Mouse (Mus musculus): ENCODE measurements at regions not wholly inside any gene's neighbourhood (a gene's known extent, or its start where the extent isn't known, plus 50 kb on each side); places are given as distances from the start of the nearest gene placed in this dataset.

GRCm38 (mm10) chr11:90088473-90088872, 58.3 kb downstream of the Tmem100 start:
- WGBS = 77% methylated on average over 4 of the region's 4 CpGs
- Histone ChIP-seq H3K27me3 (no peaks in the 10 kb centered on the region), H3K9me3 (no peaks in the 10 kb centered on the region)

GRCm38 (mm10) chr11:90094052-90094451, 63.9 kb downstream of the Tmem100 start:
- H3K9ac ChIP-seq (replicated peaks) = no peak overlapping the region
- H3K4me1 ChIP-seq (replicated peaks) = peaks cover under 1% of the 10 kb centered on the region
- no peak for ATAC-seq (ENCODE audit: insufficient number of reproducible peaks, insufficient read depth, low FRiP score, low TSS enrichment, low read depth)
- no peaks in the 10 kb centered on the region for H3K9me3 ChIP-seq
- H3K4me3 ChIP-seq (replicated peaks) = no peak overlapping the region
- H3K27ac ChIP-seq = no peak overlapping the region
- no peaks in the 10 kb centered on the region for H3K36me3 ChIP-seq
- no peaks in the 10 kb centered on the region for H3K27me3 ChIP-seq
- WGBS = 88% methylated on average over 7 of the region's 7 CpGs
- H3K4me2 ChIP-seq = no peak overlapping the region

More at GRCm38 (mm10) chr11:90088473-90088872, 58.3 kb downstream of the Tmem100 start:
- Histone ChIP-seq H3K27ac (no peak overlapping the region), H3K4me2 (no peak overlapping the region), H3K4me1 (replicated peaks) (no peaks in the 10 kb centered on the region), H3K4me3 (replicated peaks) (no peak overlapping the region), H3K36me3 (no peaks in the 10 kb centered on the region), H3K9ac (replicated peaks) (no peak overlapping the region)
- ATAC-seq (ENCODE audit: insufficient number of reproducible peaks, insufficient read depth, low FRiP score, low TSS enrichment, low read depth) = no peak

GRCm38 (mm10) chr11:90094700-90095355, 64.7 kb downstream of the Tmem100 start:
- H3K4me1 ChIP-seq (replicated peaks) = peaks cover 9% of the 10 kb centered on the region

GRCm38 (mm10) chr11:90098471-90098870, 68.3 kb downstream of the Tmem100 start:
- H3K4me1 ChIP-seq (replicated peaks) = peaks cover 13% of the 10 kb centered on the region
- no peak overlapping the region for H3K4me3 ChIP-seq (replicated peaks)
- no peaks in the 10 kb centered on the region for H3K36me3 ChIP-seq
- H3K27ac ChIP-seq = no peak overlapping the region
- no peaks in the 10 kb centered on the region for H3K27me3 ChIP-seq
- 60% methylated on average over 7 of the region's 7 CpGs for whole genome bisulfite sequencing
- no peak for ATAC-seq (ENCODE audit: insufficient number of reproducible peaks, insufficient read depth, low FRiP score, low TSS enrichment, low read depth)
- H3K9ac ChIP-seq (replicated peaks) = no peak overlapping the region
- H3K4me2 ChIP-seq = no peak overlapping the region
- no peaks in the 10 kb centered on the region for H3K9me3 ChIP-seq

More at GRCm38 (mm10) chr11:90094700-90095355, 64.7 kb downstream of the Tmem100 start:
- H3K27me3 ChIP-seq = no peaks in the 10 kb centered on the region
- no peaks in the 10 kb centered on the region for H3K9me3 ChIP-seq
- no peak overlapping the region for H3K4me2 ChIP-seq
- ATAC-seq (ENCODE audit: insufficient number of reproducible peaks, insufficient read depth, low FRiP score, low TSS enrichment, low read depth) = no peak
- H3K36me3 ChIP-seq = no peaks in the 10 kb centered on the region
- no peak overlapping the region for H3K4me3 ChIP-seq (replicated peaks)
- no peak overlapping the region for H3K9ac ChIP-seq (replicated peaks)
- H3K27ac ChIP-seq = no peak overlapping the region
- 72% methylated on average over 7 of the region's 7 CpGs for WGBS

- 33% methylated on average over 1 of the region's 1 CpGs for WGBS
Observed at GRCm38 (mm10) chr11:90099178-90099577, 69.0 kb downstream of the Tmem100 start.

GRCm38 (mm10) chr11:90100161-90100560, 70.0 kb downstream of the Tmem100 start:
- no peak for ATAC-seq (ENCODE audit: insufficient number of reproducible peaks, insufficient read depth, low FRiP score, low TSS enrichment, low read depth)
- no peaks in the 10 kb centered on the region for H3K27me3 ChIP-seq
- peaks cover 13% of the 10 kb centered on the region for H3K4me1 ChIP-seq (replicated peaks)
- 74% methylated on average over 2 of the region's 2 CpGs for WGBS
- H3K36me3 ChIP-seq = no peaks in the 10 kb centered on the region
- H3K4me2 ChIP-seq = no peak overlapping the region
- H3K27ac ChIP-seq = no peak overlapping the region
- H3K4me3 ChIP-seq (replicated peaks) = no peak overlapping the region
- H3K9me3 ChIP-seq = no peaks in the 10 kb centered on the region
- no peak overlapping the region for H3K9ac ChIP-seq (replicated peaks)

More at GRCm38 (mm10) chr11:90099178-90099577, 69.0 kb downstream of the Tmem100 start:
- peaks cover 13% of the 10 kb centered on the region for H3K4me1 ChIP-seq (replicated peaks)
- no peak overlapping the region for H3K4me2 ChIP-seq
- no peaks in the 10 kb centered on the region for H3K9me3 ChIP-seq
- no peak for ATAC-seq (ENCODE audit: insufficient number of reproducible peaks, insufficient read depth, low FRiP score, low TSS enrichment, low read depth)
- no peaks in the 10 kb centered on the region for H3K36me3 ChIP-seq
- no peak overlapping the region for H3K4me3 ChIP-seq (replicated peaks)
- no peaks in the 10 kb centered on the region for H3K27me3 ChIP-seq
- H3K9ac ChIP-seq (replicated peaks) = no peak overlapping the region
- H3K27ac ChIP-seq = no peak overlapping the region

GRCm38 (mm10) chr11:90101284-90101683, 71.1 kb downstream of the Tmem100 start:
- Histone ChIP-seq H3K27ac (no peak overlapping the region), H3K27me3 (no peaks in the 10 kb centered on the region), H3K9me3 (no peaks in the 10 kb centered on the region), H3K9ac (replicated peaks) (no peak overlapping the region), H3K4me2 (no peak overlapping the region), H3K4me3 (replicated peaks) (no peak overlapping the region), H3K36me3 (no peaks in the 10 kb centered on the region), H3K4me1 (replicated peaks) (peaks cover 20% of the 10 kb centered on the region)
- no peak for ATAC-seq (ENCODE audit: insufficient number of reproducible peaks, insufficient read depth, low FRiP score, low TSS enrichment, low read depth)
- WGBS = 55% methylated on average over 8 of the region's 8 CpGs

GRCm38 (mm10) chr11:90106063-90106798, 76.1 kb downstream of the Tmem100 start:
- WGBS = 24% methylated on average over 12 of the region's 12 CpGs
- ATAC-seq (ENCODE audit: insufficient number of reproducible peaks, insufficient read depth, low FRiP score, low TSS enrichment, low read depth) = no peak

GRCm38 (mm10) chr11:90109681-90110111, 77.8 kb upstream of the Gm45716 start:
- peaks cover 11% of the 10 kb centered on the region for H3K4me1 ChIP-seq (replicated peaks)
- H3K4me2 ChIP-seq = no peak overlapping the region
- H3K9ac ChIP-seq (replicated peaks) = no peak overlapping the region
- H3K36me3 ChIP-seq = no peaks in the 10 kb centered on the region
- no peaks in the 10 kb centered on the region for H3K27me3 ChIP-seq
- WGBS = 36% methylated on average over 2 of the region's 2 CpGs
- no peak overlapping the region for H3K27ac ChIP-seq
- no peak for ATAC-seq (ENCODE audit: insufficient number of reproducible peaks, insufficient read depth, low FRiP score, low TSS enrichment, low read depth)
- no peaks in the 10 kb centered on the region for H3K9me3 ChIP-seq
- H3K4me3 ChIP-seq (replicated peaks) = no peak overlapping the region

More at GRCm38 (mm10) chr11:90106063-90106798, 76.1 kb downstream of the Tmem100 start:
- Histone ChIP-seq H3K4me3 (replicated peaks) (no peak overlapping the region), H3K27me3 (no peaks in the 10 kb centered on the region), H3K36me3 (no peaks in the 10 kb centered on the region), H3K27ac (no peak overlapping the region), H3K4me1 (replicated peaks) (peaks cover 12% of the 10 kb centered on the region), H3K4me2 (no peak overlapping the region), H3K9me3 (no peaks in the 10 kb centered on the region), H3K9ac (replicated peaks) (no peak overlapping the region)

- Histone ChIP-seq H3K4me2 (no peak overlapping the region), H3K9ac (replicated peaks) (no peak overlapping the region), H3K27me3 (no peaks in the 10 kb centered on the region), H3K4me1 (replicated peaks) (peaks cover 11% of the 10 kb centered on the region), H3K4me3 (replicated peaks) (no peak overlapping the region), H3K27ac (no peak overlapping the region), H3K36me3 (no peaks in the 10 kb centered on the region), H3K9me3 (no peaks in the 10 kb centered on the region)
- 78% methylated on average over 3 of the region's 3 CpGs for WGBS
- no peak for ATAC-seq (ENCODE audit: insufficient number of reproducible peaks, insufficient read depth, low FRiP score, low TSS enrichment, low read depth)
Observed at GRCm38 (mm10) chr11:90110170-90110569, 77.3 kb upstream of the Gm45716 start.

- WGBS = 84% methylated on average over 7 of the region's 7 CpGs
- ATAC-seq (ENCODE audit: insufficient number of reproducible peaks, insufficient read depth, low FRiP score, low TSS enrichment, low read depth) = no peak
- Histone ChIP-seq H3K4me3 (replicated peaks) (no peak overlapping the region), H3K27ac (no peak overlapping the region), H3K9me3 (no peaks in the 10 kb centered on the region), H3K9ac (replicated peaks) (no peak overlapping the region), H3K36me3 (no peaks in the 10 kb centered on the region), H3K4me1 (replicated peaks) (peaks cover 3% of the 10 kb centered on the region; the same call in 1 of the 2 replicates), H3K27me3 (no peaks in the 10 kb centered on the region), H3K4me2 (no peak overlapping the region)
Observed at GRCm38 (mm10) chr11:90112174-90112573, 75.3 kb upstream of the Gm45716 start.
